Mouse (Mus musculus) brain, adult 2 months (tissue): ENCODE measurements around the gene Rcor1.

Experiments
- DNase-seq: peaks from one replicate; pipeline ENCODE4 v3.0.0; 2011; ENCODE audit warnings: low read depth, low spot score

Gene Rcor1

DNA sequence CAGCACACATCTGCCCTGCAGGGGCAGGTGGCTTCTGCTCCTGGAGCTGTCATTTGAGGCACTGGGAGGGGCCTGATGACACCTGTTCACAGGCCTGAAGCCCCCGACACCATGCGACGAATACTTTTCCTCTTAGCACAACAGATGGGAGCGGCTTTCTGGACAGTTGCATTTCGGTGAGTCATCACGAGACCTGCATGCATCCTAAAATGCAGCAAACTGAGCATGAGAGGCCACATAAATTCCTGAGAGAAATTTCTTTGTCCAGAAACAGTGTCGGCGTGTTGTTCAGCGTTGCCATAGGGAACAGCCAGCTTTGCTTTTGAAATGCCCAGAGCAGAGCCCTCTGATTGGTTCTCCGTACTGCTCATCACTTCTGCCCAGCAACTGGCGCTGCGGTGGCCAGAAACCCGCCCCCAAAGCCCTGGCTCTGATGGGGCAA is 125.2 kb downstream of the Rcor1 start:
- peak; percentile 97 for DNase-seq

DNA sequence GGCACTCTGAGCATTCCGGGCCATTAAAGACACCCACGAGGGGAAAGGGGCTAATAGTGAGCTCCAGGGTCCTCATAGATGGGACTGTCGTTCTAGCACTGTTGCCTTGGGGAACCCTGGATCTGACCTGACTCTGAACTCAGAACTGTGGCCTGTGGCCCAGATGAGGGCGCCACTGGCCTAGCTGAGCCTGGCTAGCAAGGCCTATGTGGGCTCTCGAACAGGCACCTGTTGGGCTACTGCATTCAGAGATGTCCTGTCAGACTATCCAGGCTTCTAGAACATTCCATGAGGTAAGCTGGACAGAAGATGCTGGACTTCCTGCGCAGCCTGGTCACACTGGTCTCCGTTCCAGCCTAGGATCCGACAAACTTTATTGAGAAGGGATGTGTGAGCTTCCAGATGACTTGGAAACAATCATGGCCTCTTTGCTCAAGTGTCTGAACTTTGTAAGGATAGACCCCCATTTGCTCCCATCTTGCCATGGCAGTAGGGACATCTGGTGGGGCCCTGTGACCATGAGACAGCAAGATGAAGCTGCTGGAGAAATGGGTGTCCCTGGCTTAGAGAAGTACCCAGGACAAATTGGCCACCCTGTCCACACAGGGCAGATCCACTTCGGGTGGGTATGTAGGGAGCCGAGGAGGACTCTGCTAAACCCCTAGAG is 126.1 kb downstream of the Rcor1 start:
- peak; percentile 65 for DNase-seq
